Mouse (Mus musculus) olfactory bulb, adult 2 months (tissue): ENCODE measurements around the gene Zfp384.

Source experiments
- CTCF ChIP-seq: fragments of 200-500 bp; IDR thresholded peaks from 2 replicates; pipeline ENCODE4 v1.5.1; 2012; ENCODE audit warnings: low read depth, mild to moderate bottlenecking, low read length, moderate library complexity; ENCODE audit not compliant: insufficient read depth
- POLR2A ChIP-seq: fragments of 200-500 bp; IDR thresholded peaks from 2 replicates; pipeline ENCODE4 v1.6.1; 2012; ENCODE audit warnings: mild to moderate bottlenecking, low read depth, low read length, moderate library complexity; ENCODE audit not compliant: insufficient read depth

- TF ChIP-seq POLR2A (no peak), CTCF (no peak)
Measured at GRCm38 (mm10) chr6:124999546-124999945, 9.4 kb upstream of the Zfp384 start.
